In genomic region chr17:25836397-25837075, GRCm38 (mm10) we compare ENCODE assay signal across 8 mouse cellular contexts. TPM values are rescaled to one million over a fixed set of nuclear protein-coding genes. Genes with fewer than 3 reads are reported as not detected.
DNase-seq lines count a peak whose midpoint lies in the region; ATAC-seq and TF ChIP-seq lines count a peak whose summit lies in the region.

No protein-coding gene starts in this region.

- H3K4me2 ChIP-seq in embryonic facial prominence, embryonic 13.5 days: peak overlapping the region; percentile 98
- peak overlapping the region; percentile 96 for H3K4me2 ChIP-seq in hindbrain, embryonic 14.5 days (replicated peaks)
- H3K4me2 ChIP-seq in liver, embryonic 12.5 days: peak overlapping the region; percentile 71
- peak overlapping the region; percentile 75 for H3K4me2 ChIP-seq in stomach, postnatal 0 days (replicated peaks; ENCODE audit: low read depth)

- no peaks in the 10 kb centered on the region for H3K9me3 ChIP-seq in embryonic facial prominence, embryonic 13.5 days
- no peaks in the 10 kb centered on the region for H3K9me3 ChIP-seq in hindbrain, embryonic 14.5 days (ENCODE audit: control insufficient read depth, low read length)
- no peaks in the 10 kb centered on the region for H3K9me3 ChIP-seq in liver, embryonic 12.5 days (replicated peaks)
- no peaks in the 10 kb centered on the region for H3K9me3 ChIP-seq in stomach, postnatal 0 days (ENCODE audit: control insufficient read depth, low read length)

- H3K36me3 ChIP-seq in embryonic facial prominence, embryonic 13.5 days: peaks cover 56% of the 10 kb centered on the region
- peaks cover 42% of the 10 kb centered on the region for H3K36me3 ChIP-seq in hindbrain, embryonic 14.5 days (replicated peaks; ENCODE audit: control insufficient read depth, insufficient read depth)
- H3K36me3 ChIP-seq in liver, embryonic 12.5 days: peaks cover 65% of the 10 kb centered on the region
- H3K36me3 ChIP-seq in stomach, postnatal 0 days (ENCODE audit: control insufficient read depth, insufficient read depth, low read length): peaks cover 28% of the 10 kb centered on the region

- H3K4me3 ChIP-seq in layer of hippocampus, adult 2 months: peak overlapping the region; percentile 72
- H3K4me3 ChIP-seq in embryonic facial prominence, embryonic 13.5 days: peak overlapping the region; percentile 43
- peak overlapping the region; percentile 50 for H3K4me3 ChIP-seq in hindbrain, embryonic 14.5 days (replicated peaks; ENCODE audit: low read length)
- H3K4me3 ChIP-seq in liver, embryonic 12.5 days: peak overlapping the region; percentile 38
- H3K4me3 ChIP-seq in stomach, postnatal 0 days (ENCODE audit: low read depth, low read length): peak overlapping the region; percentile 37

- no peak for TF ChIP-seq CTCF in layer of hippocampus, adult 2 months (conservative IDR thresholded peaks at IDR 0.05)
- TF ChIP-seq CTCF in stomach, postnatal 0 days (IDR thresholded peaks at IDR 0.05; ENCODE audit: low read depth): no peak

- ATAC-seq in embryonic facial prominence, embryonic 13.5 days (ENCODE audit: insufficient number of reproducible peaks, insufficient read depth, low FRiP score, low TSS enrichment, low read depth): no peak
- no peak; the same call in 1 of the 2 replicates for ATAC-seq in hindbrain, embryonic 14.5 days (ENCODE audit: low FRiP score)
- no peak for ATAC-seq in liver, embryonic 12.5 days
- ATAC-seq in stomach, postnatal 0 days (ENCODE audit: low FRiP score, low TSS enrichment): no peak

- intact Hi-C loops in left cerebral cortex, postnatal 25 days (cut with DNase I): no loop called here

- no peaks in the 10 kb centered on the region for H3K27me3 ChIP-seq in embryonic facial prominence, embryonic 13.5 days
- H3K27me3 ChIP-seq in hindbrain, embryonic 14.5 days (ENCODE audit: control insufficient read depth, insufficient read depth, low read length): no peaks in the 10 kb centered on the region
- H3K27me3 ChIP-seq in liver, embryonic 12.5 days (replicated peaks): no peaks in the 10 kb centered on the region
- no peaks in the 10 kb centered on the region for H3K27me3 ChIP-seq in stomach, postnatal 0 days (ENCODE audit: control insufficient read depth, insufficient read depth, low read length)

- H3K9ac ChIP-seq in embryonic facial prominence, embryonic 13.5 days: peak overlapping the region; percentile 72
- H3K9ac ChIP-seq in hindbrain, embryonic 14.5 days: peak overlapping the region; percentile 81
- peak overlapping the region; percentile 56 for H3K9ac ChIP-seq in liver, embryonic 12.5 days
- H3K9ac ChIP-seq in stomach, postnatal 0 days (ENCODE audit: low read length): peak overlapping the region; percentile 60

- WGBS in embryonic facial prominence, embryonic 13.5 days: 25% methylated on average over 23 of the region's 23 CpGs
- WGBS in hindbrain, embryonic 14.5 days: 19% methylated on average over 23 of the region's 23 CpGs
- WGBS in liver, embryonic 12.5 days (ENCODE audit: insufficient replicate concordance): 25% methylated on average over 22 of the region's 23 CpGs
- 22% methylated on average over 20 of the region's 23 CpGs for WGBS in stomach, postnatal 0 days

- no peak for DNase-seq in layer of hippocampus, adult 2 months (ENCODE audit: low spot score in 2 of 2)
- DNase-seq in layer of hippocampus, postnatal 36 days: no peak
- no peak for DNase-seq in hindbrain, embryonic 14.5 days (ENCODE audit: low spot score)
- peak; percentile 55 for DNase-seq in stomach, postnatal 0 days (ENCODE audit: low spot score)
- DNase-seq in thymus, postnatal 0 days (ENCODE audit: low spot score): no peak
- no peak for DNase-seq in left cerebral cortex, postnatal 25 days (ENCODE audit: low spot score in 2 of 2)

- H3K4me1 ChIP-seq in embryonic facial prominence, embryonic 13.5 days: peaks cover 50% of the 10 kb centered on the region
- H3K4me1 ChIP-seq in hindbrain, embryonic 14.5 days (replicated peaks; ENCODE audit: control insufficient read depth, insufficient read depth, low read length): peaks cover 56% of the 10 kb centered on the region
- H3K4me1 ChIP-seq in liver, embryonic 12.5 days: peaks cover 74% of the 10 kb centered on the region
- peaks cover 26% of the 10 kb centered on the region for H3K4me1 ChIP-seq in stomach, postnatal 0 days (replicated peaks; ENCODE audit: control insufficient read depth, insufficient read depth)

- no peak for TF ChIP-seq EP300 in stomach, postnatal 0 days (optimal IDR thresholded peaks at IDR 0.05)

- peak overlapping the region; percentile 99 for H3K27ac ChIP-seq in layer of hippocampus, adult 2 months
- H3K27ac ChIP-seq in embryonic facial prominence, embryonic 13.5 days: peak overlapping the region; percentile 39; the same call in 1 of the 2 replicates
- peak overlapping the region; percentile 89 for H3K27ac ChIP-seq in hindbrain, embryonic 14.5 days
- H3K27ac ChIP-seq in liver, embryonic 12.5 days: peak overlapping the region; percentile 12
- peak overlapping the region; percentile 63 for H3K27ac ChIP-seq in stomach, postnatal 0 days (replicated peaks)

RNA-seq across cellular contexts. Expression of gene Rhbdl1, which starts 0.6 kb away (rescaled TPM):
- total RNA-seq in layer of hippocampus, adult 2 months (2021): 10 to 100 TPM; 43.0 to 44.8 TPM
- 10 to 100 TPM; 47.9 to 49.0 TPM for total RNA-seq in layer of hippocampus, postnatal 36 days (2021)
- 1.4 and 2.7 TPM in 2 replicates for polyA plus RNA-seq in embryonic facial prominence, embryonic 13.5 days (2015; fragmentation: Nextera tagmentation; extraction: Ambion mirVana)
- polyA plus RNA-seq in hindbrain, embryonic 14.5 days (2014; fragmentation: Nextera tagmentation; extraction: Ambion mirVana): 51.3 and 57.1 TPM in 2 replicates
- polyA plus RNA-seq in liver, embryonic 12.5 days (2016; fragmentation: Nextera tagmentation; extraction: Ambion mirVana): 0.80 and 0.89 TPM in 2 replicates
- 3.1 and 4.3 TPM in 2 replicates for polyA plus RNA-seq in stomach, postnatal 0 days (2015; fragmentation: Nextera tagmentation; extraction: Ambion mirVana)
- 0.38 and 0.45 TPM in 2 replicates for polyA plus RNA-seq in thymus, postnatal 0 days (2015; fragmentation: Nextera tagmentation; extraction: Ambion mirVana)
- 10 to 100 TPM; 59.0 to 59.7 TPM for total RNA-seq in left cerebral cortex, postnatal 25 days (2021)

RNA-seq across cellular contexts. Expression of gene Stub1, which starts 3.3 kb away (rescaled TPM):
- total RNA-seq in layer of hippocampus, adult 2 months (2021): 100 to 1,000 TPM; 164 to 175 TPM
- total RNA-seq in layer of hippocampus, postnatal 36 days (2021): 100 to 1,000 TPM; 163 to 164 TPM
- 319 and 353 TPM in 2 replicates for polyA plus RNA-seq in embryonic facial prominence, embryonic 13.5 days (2015; fragmentation: Nextera tagmentation; extraction: Ambion mirVana)
- polyA plus RNA-seq in hindbrain, embryonic 14.5 days (2014; fragmentation: Nextera tagmentation; extraction: Ambion mirVana): 336 and 357 TPM in 2 replicates
- 150 and 156 TPM in 2 replicates for polyA plus RNA-seq in liver, embryonic 12.5 days (2016; fragmentation: Nextera tagmentation; extraction: Ambion mirVana)
- 215 and 224 TPM in 2 replicates for polyA plus RNA-seq in stomach, postnatal 0 days (2015; fragmentation: Nextera tagmentation; extraction: Ambion mirVana)
- 181 and 191 TPM in 2 replicates for polyA plus RNA-seq in thymus, postnatal 0 days (2015; fragmentation: Nextera tagmentation; extraction: Ambion mirVana)
- total RNA-seq in left cerebral cortex, postnatal 25 days (2021): 100 to 1,000 TPM; 171 to 173 TPM

RNA-seq across cellular contexts. Expression of gene Gm20683, which starts 5.0 kb away (rescaled TPM):
- total RNA-seq in layer of hippocampus, adult 2 months (2021): 10 to 100 TPM; 30.0 to 33.9 TPM
- 10 to 100 TPM; 29.0 to 30.4 TPM for total RNA-seq in layer of hippocampus, postnatal 36 days (2021)
- 1.3 and 2.9 TPM in 2 replicates for polyA plus RNA-seq in embryonic facial prominence, embryonic 13.5 days (2015; fragmentation: Nextera tagmentation; extraction: Ambion mirVana)
- polyA plus RNA-seq in hindbrain, embryonic 14.5 days (2014; fragmentation: Nextera tagmentation; extraction: Ambion mirVana): 8.7 and 9.3 TPM in 2 replicates
- polyA plus RNA-seq in liver, embryonic 12.5 days (2016; fragmentation: Nextera tagmentation; extraction: Ambion mirVana): 0.43 and 0.64 TPM in 2 replicates
- 1.8 and 2.3 TPM in 2 replicates for polyA plus RNA-seq in stomach, postnatal 0 days (2015; fragmentation: Nextera tagmentation; extraction: Ambion mirVana)
- polyA plus RNA-seq in thymus, postnatal 0 days (2015; fragmentation: Nextera tagmentation; extraction: Ambion mirVana): 1.2 and 1.5 TPM in 2 replicates
- total RNA-seq in left cerebral cortex, postnatal 25 days (2021): 10 to 100 TPM; 23.0 to 25.2 TPM

RNA-seq across cellular contexts. Expression of gene Jmjd8, which starts 7.9 kb away (rescaled TPM):
- 10 to 100 TPM; 58.0 to 61.1 TPM for total RNA-seq in layer of hippocampus, adult 2 months (2021)
- total RNA-seq in layer of hippocampus, postnatal 36 days (2021): 10 to 100 TPM; 58.1 to 61.0 TPM
- polyA plus RNA-seq in embryonic facial prominence, embryonic 13.5 days (2015; fragmentation: Nextera tagmentation; extraction: Ambion mirVana): 48.3 and 52.8 TPM in 2 replicates
- polyA plus RNA-seq in hindbrain, embryonic 14.5 days (2014; fragmentation: Nextera tagmentation; extraction: Ambion mirVana): 39.3 and 42.1 TPM in 2 replicates
- polyA plus RNA-seq in liver, embryonic 12.5 days (2016; fragmentation: Nextera tagmentation; extraction: Ambion mirVana): 26.6 and 26.8 TPM in 2 replicates
- 29.7 and 31.5 TPM in 2 replicates for polyA plus RNA-seq in stomach, postnatal 0 days (2015; fragmentation: Nextera tagmentation; extraction: Ambion mirVana)
- polyA plus RNA-seq in thymus, postnatal 0 days (2015; fragmentation: Nextera tagmentation; extraction: Ambion mirVana): 28.8 and 32.2 TPM in 2 replicates
- total RNA-seq in left cerebral cortex, postnatal 25 days (2021): 10 to 100 TPM; 55.9 to 57.6 TPM

RNA-seq across cellular contexts. Expression of gene Rhot2, which starts 8.1 kb away (rescaled TPM):
- 100 to 1,000 TPM in 1 of 2 experiments, 10 to 100 TPM in 1; 95.9 to 107 TPM for total RNA-seq in layer of hippocampus, adult 2 months (2021)
- 100 to 1,000 TPM; 102 to 103 TPM for total RNA-seq in layer of hippocampus, postnatal 36 days (2021)
- 26.4 and 31.4 TPM in 2 replicates for polyA plus RNA-seq in embryonic facial prominence, embryonic 13.5 days (2015; fragmentation: Nextera tagmentation; extraction: Ambion mirVana)
- polyA plus RNA-seq in hindbrain, embryonic 14.5 days (2014; fragmentation: Nextera tagmentation; extraction: Ambion mirVana): 6.5 and 9.9 TPM in 2 replicates
- 15.8 and 17.4 TPM in 2 replicates for polyA plus RNA-seq in liver, embryonic 12.5 days (2016; fragmentation: Nextera tagmentation; extraction: Ambion mirVana)
- 10.7 and 13.2 TPM in 2 replicates for polyA plus RNA-seq in stomach, postnatal 0 days (2015; fragmentation: Nextera tagmentation; extraction: Ambion mirVana)
- 19.7 and 22.6 TPM in 2 replicates for polyA plus RNA-seq in thymus, postnatal 0 days (2015; fragmentation: Nextera tagmentation; extraction: Ambion mirVana)
- 10 to 100 TPM; 76.9 to 84.4 TPM for total RNA-seq in left cerebral cortex, postnatal 25 days (2021)

Comparison
In these comparisons a context has a peak if more than half of its experiments do, and no peak if none do; other contexts are left out.
1. H3K27ac ChIP-seq: peak in every context shown above with its lines; median percentile 99 in layer of hippocampus, adult 2 months; 89 in hindbrain, embryonic 14.5 days; 63 in stomach, postnatal 0 days; 39 in embryonic facial prominence, embryonic 13.5 days; 12 in liver, embryonic 12.5 days.